Mouse (Mus musculus) heart, embryonic 13.5 days (tissue): Measurements from ENCODE around the gene Asb6. TPM values are rescaled to one million over a fixed set of nuclear protein-coding genes. Genes with fewer than 3 reads are reported as not detected.

Experiments
- ATAC-seq: fragments of 200-750 bp; cut with Nextera tagmentation; 2 replicates; pipeline ENCODE4 v1.8.0; 2017; ENCODE audit warnings: moderate TSS enrichment; ENCODE audit not compliant: insufficient number of reproducible peaks, low FRiP score, low TSS enrichment; ENCODE audit errors: extremely low read depth
- H3K27ac ChIP-seq: fragments of 300-500 bp; sonication (generic); replicated peaks from 2 replicates; pipeline ENCODE4 v1.5.1; 2015; ENCODE audit warnings: moderate library complexity, mild to moderate bottlenecking, inconsistent platforms
- H3K27me3 ChIP-seq: fragments of 300-500 bp; sonication (generic); replicated peaks from 2 replicates; pipeline ENCODE4 v1.6.1; 2015; ENCODE audit warnings: mild to moderate bottlenecking, inconsistent platforms
- H3K36me3 ChIP-seq: fragments of 300-500 bp; sonication (generic); 2 replicates; pipeline ENCODE4 v1.6.1; 2015; ENCODE audit warnings: mild to moderate bottlenecking, inconsistent platforms
- H3K4me1 ChIP-seq: fragments of 300-500 bp; sonication (generic); 2 replicates; pipeline ENCODE4 v1.6.1; 2015; ENCODE audit warnings: inconsistent platforms
- H3K4me2 ChIP-seq: fragments of 300-500 bp; sonication (generic); 2 replicates; pipeline ENCODE4 v1.6.1; 2015; ENCODE audit warnings: inconsistent platforms, mild to moderate bottlenecking, moderate library complexity
- H3K4me3 ChIP-seq: fragments of 300-500 bp; sonication (generic); 2 replicates; pipeline ENCODE4 v1.5.1; 2015; ENCODE audit warnings: moderate library complexity, mild to moderate bottlenecking, inconsistent platforms
- H3K9ac ChIP-seq: fragments of 300-500 bp; sonication (generic); 2 replicates; pipeline ENCODE4 v1.6.1; 2015; ENCODE audit warnings: inconsistent platforms, mild to moderate bottlenecking, moderate library complexity
- H3K9me3 ChIP-seq: fragments of 300-500 bp; sonication (generic); 2 replicates; pipeline ENCODE4 v1.6.1; 2016; ENCODE audit warnings: inconsistent platforms
- WGBS: fragments of 180-500 bp; shearing (Covaris S2); methylation state at CpG from one replicate; pipeline ENCODE4 v1.1.7; 2015; ENCODE audit warnings: mixed read lengths; 5-methylcytosine and 5-hydroxymethylcytosine counted together
- polyA plus RNA-seq: library from polyadenylated mRNA; unstranded; fragments of >200 nt; fragmentation: Nextera tagmentation; extraction: Ambion mirVana; gene quantifications from 2 replicates; pipeline ENCODE4 v1.2.1, GENCODE M21; 2015

The Asb6 gene
- polyA plus RNA-seq, 1 experiment from 2014 or later, result 20.0 TPM

DNA sequence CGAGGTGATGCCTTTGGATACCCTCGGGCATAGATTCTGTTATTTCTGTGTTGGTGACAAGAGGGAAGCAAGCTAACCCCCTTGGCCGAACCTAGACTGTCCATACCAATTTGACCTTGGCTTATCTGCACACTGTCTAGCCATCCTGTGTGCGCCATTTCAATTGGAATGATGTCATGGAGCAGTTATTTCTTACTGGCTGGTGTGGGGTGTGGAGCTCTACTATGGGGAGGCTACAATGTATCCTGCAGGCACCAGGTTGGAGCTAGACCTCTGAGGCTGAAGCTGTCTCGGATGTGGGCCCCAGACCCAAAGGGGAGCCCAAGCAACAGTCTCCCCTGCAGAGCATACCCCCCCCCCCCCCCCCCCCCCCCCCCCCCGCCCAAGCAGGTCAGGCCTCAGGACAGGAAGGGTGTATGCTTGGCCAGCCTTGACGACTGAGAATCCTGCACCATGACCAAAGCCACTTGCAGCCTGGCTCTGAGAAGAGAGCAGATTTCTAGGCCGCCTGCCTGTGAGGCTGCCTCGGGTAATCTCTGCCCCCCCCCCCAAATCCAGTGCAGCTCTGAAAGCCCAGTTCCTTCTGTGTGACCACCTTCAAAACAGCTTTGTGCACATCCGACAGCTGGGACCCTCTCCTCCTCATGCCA, 4.4 kb upstream of the Asb6 start, which contains the start of gene Prrx2:
Gene Prrx2, plus strand, starts transcription at position 600 of the 650 bp plus-strand sequence.
- Histone ChIP-seq H3K9ac (peak within 1 kb of the TSS; percentile 56; the same call in 1 of the 2 replicates), H3K4me1 (peaks cover 43% of the 10 kb centered on the region), H3K4me3 (no peak within 1 kb of the TSS), H3K27ac (peak within 1 kb of the TSS; percentile 80), H3K9me3 (no peaks in the 10 kb centered on the region), H3K4me2 (no peak within 1 kb of the TSS), H3K27me3 (no peaks in the 10 kb centered on the region), H3K36me3 (no peaks in the 10 kb centered on the region)
- no peak for ATAC-seq
- 45% methylated on average over 8 of the region's 10 CpGs for WGBS

DNA sequence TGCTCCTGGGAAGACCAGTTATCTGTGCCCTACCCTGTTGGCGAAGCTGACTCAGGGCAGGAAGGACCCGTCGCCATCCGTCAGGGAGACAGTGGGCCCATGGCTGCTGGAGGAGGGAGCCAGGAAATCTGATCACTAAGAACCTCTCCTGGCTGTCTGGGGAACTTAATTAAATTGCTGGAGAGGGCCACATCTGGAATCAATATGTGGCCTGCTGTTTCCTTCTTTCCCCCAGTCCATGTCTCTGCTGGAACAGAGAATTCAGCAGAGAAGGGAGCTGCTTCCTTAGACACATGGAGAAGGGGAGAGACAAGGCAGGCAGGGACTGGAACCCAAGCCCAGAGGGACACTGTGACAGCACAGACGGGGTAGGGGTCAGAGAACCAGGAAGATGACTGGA, 3.5 kb upstream of the Asb6 start:
- Histone ChIP-seq H3K4me2 (no peak overlapping the region), H3K9ac (0 out of 2 replicates have a peak overlapping the region, but pooled peaks have one; percentile 19), H3K4me3 (no peak overlapping the region), H3K27ac (peak overlapping the region; percentile 75), H3K36me3 (no peaks in the 10 kb centered on the region), H3K4me1 (peaks cover 44% of the 10 kb centered on the region), H3K9me3 (no peaks in the 10 kb centered on the region), H3K27me3 (no peaks in the 10 kb centered on the region)
- no peak for ATAC-seq
- 59% methylated on average over 5 of the region's 5 CpGs for WGBS

DNA sequence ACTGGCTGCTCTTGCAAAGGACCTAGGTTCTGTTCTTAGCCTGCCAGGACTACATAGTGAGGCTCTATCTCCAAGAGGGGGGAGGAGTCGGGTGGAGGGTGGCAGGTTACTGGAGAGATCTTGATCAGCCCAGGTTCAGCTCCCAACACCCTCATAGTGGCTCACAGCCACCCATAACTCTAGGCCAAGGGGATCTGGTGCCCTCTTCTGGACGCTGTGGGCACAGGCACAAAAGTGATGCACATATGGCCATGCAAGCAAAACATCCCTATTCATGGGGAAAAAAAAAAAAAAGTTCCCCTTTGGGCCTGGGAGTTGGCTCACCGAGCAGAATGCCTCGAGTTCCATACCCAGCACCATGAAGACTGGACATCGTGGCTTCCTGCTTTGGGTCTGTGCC, 818 bp downstream of the Asb6 start:
- Histone ChIP-seq H3K4me1 (peaks cover 32% of the 10 kb centered on the region), H3K27me3 (no peaks in the 10 kb centered on the region), H3K9me3 (no peaks in the 10 kb centered on the region), H3K4me2 (no peak overlapping the region), H3K9ac (no peak overlapping the region), H3K27ac (no peak overlapping the region), H3K36me3 (peaks cover 24% of the 10 kb centered on the region), H3K4me3 (no peak overlapping the region)
- no peak for ATAC-seq
- WGBS, result 38% methylated on average over 5 of the region's 5 CpGs

DNA sequence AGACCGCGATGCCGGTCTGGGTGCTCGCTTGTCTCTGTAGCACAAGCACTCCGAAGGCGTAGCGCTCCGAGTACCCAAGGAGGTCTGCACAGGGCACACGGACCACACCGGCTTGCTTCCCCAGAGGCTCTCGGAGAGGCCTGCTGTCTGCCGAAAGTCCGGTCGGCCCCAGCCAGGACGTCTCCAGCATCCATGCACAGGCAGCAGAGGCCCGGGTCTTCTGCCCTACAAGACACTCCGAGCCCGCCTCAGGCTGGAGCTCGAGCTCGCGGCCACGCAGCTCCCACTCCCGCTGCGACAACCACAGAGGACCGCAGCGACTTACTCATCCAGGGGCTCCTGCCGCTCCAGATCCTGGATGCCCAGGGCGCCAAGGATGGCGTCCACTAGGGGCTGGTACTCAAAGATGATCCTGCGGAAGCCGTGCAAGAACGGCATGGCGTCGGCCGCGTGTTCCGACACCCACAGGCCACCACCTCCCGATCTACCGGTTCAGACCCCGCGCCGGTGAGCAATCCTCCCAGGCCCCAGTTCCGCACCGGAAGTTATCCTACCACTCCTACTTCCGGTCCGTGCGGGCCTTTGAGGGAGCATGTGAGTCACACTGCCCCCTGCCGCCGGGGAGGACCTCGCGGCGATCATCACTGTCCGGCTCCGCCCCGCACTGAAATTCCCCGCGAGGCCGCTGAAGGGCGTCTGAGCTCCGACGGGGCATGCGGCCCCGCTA, 2.2 kb downstream of the Asb6 start:
- Histone ChIP-seq H3K4me1 (peaks cover 31% of the 10 kb centered on the region), H3K9me3 (no peaks in the 10 kb centered on the region), H3K27me3 (no peaks in the 10 kb centered on the region), H3K27ac (peak overlapping the region; percentile 53), H3K36me3 (peaks cover 38% of the 10 kb centered on the region), H3K9ac (peak overlapping the region; percentile 87), H3K4me3 (peak overlapping the region; percentile 69), H3K4me2 (peak overlapping the region; percentile 80)
- WGBS, result under 1% methylated on average over 63 of the region's 63 CpGs
- peak; percentile 66 for ATAC-seq

DNA sequence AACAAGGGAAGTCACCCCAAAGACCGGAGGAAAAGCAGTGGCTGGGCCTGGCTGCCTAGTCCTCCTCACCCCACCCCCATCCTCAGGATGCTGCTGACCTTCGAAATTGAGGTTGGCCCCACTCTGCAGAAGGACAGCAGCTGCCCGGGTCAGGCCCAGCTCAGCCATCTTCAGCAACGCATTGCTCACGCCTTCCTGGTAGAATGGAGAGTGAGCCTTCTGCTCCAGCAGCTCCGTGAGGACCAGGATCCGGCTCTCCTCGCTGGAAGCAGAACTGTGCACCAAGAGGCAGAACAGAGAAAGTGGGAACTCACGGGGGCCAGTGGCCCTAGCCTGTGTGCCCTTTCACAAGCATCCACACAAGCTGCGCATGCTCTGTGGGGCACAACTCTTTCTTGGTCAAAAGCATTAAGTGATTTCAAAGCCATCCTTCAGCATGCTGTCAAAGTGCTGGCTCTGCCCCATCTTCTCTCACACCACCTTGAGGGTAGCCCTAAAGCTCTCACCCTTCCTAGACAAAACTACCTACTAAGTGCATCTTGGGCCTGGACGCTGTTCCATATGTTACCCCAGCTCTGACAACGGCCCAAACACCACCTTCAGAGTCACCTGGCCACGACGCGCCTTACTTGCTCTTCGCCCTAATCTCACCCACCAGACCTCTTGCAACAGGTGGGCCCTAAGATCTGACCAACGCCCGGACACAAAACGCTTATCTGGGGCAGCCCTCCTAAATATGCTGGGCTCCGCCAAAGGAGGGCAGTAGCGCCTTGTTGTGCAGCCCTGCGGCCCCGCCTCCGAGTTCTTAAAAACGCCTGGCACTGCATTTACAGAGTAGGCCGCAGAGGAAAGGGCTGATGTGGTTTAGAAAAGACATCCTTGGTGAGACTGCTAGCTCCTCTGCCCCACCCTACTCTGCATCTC, 3.0 kb downstream of the Asb6 start:
- no peaks in the 10 kb centered on the region for H3K27me3 ChIP-seq
- WGBS, result 29% methylated on average over 26 of the region's 26 CpGs
- H3K4me3 ChIP-seq, result peak overlapping the region; percentile 69
- peaks cover 31% of the 10 kb centered on the region for H3K4me1 ChIP-seq
- peak overlapping the region; percentile 87 for H3K9ac ChIP-seq
- peak overlapping the region; percentile 80 for H3K4me2 ChIP-seq
- H3K36me3 ChIP-seq, result peaks cover 46% of the 10 kb centered on the region
- no peaks in the 10 kb centered on the region for H3K9me3 ChIP-seq
- ATAC-seq, result 0 out of 2 replicates have a peak, but pooled peaks have one; percentile 23
- H3K27ac ChIP-seq, result peak overlapping the region; percentile 53

DNA sequence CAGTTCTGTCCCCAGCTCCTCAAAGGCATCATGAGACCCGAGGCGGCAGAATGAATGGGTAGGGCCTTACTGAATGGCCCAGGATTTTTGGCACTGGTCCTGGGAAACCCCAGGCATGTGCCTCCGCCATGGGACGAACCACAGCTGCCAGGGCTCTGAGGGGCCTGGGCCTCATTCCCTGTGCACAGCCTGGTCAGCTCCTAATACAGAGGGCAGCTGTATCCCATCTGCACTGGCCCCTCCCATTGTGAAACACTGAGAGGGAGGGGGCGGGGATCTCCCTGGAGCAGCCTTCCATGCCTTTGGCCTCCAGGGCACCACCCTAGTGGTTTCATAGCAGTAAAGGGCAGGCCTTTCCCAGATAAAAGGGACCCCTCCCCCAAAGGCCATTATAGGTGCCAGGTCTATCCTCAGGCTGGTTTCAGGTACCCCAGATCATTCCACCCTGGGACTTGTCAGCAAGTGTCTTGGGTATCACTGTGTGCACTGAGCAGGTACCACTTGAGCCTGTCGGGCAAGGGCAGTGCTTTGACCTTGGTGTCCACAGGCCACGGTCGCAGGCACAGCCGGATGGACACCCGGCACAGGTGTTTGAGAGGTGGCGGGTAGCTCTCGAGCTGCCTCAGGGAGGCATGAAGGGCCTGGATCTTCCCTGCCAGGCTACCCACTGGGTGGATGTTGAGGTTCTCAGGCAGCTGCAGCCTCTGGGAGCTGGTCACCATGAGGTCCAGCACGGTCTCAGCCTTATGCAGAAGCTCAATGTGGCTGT, 6.6 kb downstream of the Asb6 start:
- Histone ChIP-seq H3K4me2 (no peak overlapping the region), H3K4me1 (peaks cover 44% of the 10 kb centered on the region), H3K27me3 (no peaks in the 10 kb centered on the region), H3K27ac (peak overlapping the region; percentile 15; the same call in 1 of the 2 replicates), H3K4me3 (no peak overlapping the region), H3K9ac (peak overlapping the region; percentile 19; the same call in 1 of the 2 replicates), H3K36me3 (peaks cover 80% of the 10 kb centered on the region), H3K9me3 (no peaks in the 10 kb centered on the region; the same call in 1 of the 2 replicates)
- no peak for ATAC-seq
- 62% methylated on average over 13 of the region's 13 CpGs for WGBS

DNA sequence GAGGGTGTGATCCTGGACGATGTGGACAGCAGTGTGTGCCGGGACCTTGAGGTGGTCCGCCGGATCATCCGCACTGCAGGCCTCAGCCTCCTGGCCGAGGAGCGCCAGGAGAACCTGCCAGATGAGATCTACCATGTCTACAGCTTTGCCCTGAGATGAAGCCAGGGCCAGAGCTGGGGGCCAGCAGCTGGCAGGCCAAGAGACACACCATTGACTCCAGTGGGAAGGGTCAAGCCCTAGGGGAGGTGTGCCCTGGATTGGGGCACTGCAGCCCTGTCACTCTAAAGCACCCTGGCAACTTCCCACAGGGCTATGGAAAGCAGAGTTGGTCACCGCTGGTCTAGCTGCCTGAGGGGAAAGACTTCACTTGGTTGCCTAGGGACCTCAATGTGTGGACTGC, 7.7 kb downstream of the Asb6 start:
- Histone ChIP-seq H3K9me3 (no peaks in the 10 kb centered on the region; the same call in 1 of the 2 replicates), H3K4me2 (no peak overlapping the region), H3K4me1 (peaks cover 40% of the 10 kb centered on the region), H3K9ac (no peak overlapping the region), H3K4me3 (no peak overlapping the region), H3K27ac (no peak overlapping the region; the same call in 1 of the 2 replicates), H3K27me3 (no peaks in the 10 kb centered on the region), H3K36me3 (peaks cover 89% of the 10 kb centered on the region)
- no peak for ATAC-seq
- WGBS, result 93% methylated on average over 8 of the region's 8 CpGs

DNA sequence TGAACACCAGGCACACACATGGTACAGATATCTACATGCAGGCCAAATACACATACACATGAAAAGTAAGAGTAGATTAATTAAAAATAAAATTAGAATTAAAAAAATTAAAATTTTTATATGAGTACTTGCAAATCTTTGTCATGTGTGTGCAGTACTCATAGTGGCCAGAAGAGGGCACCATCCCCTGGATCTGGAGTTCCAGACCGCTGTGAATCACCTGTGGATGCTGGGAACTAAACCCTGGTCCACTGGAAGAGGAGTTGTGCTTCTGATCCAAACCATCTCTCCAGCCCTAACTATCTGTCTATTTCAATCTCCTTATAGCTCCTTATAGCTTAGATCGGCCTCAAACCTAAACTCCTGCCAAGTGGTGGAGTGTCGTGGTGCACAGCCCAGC, 9.1 kb downstream of the Asb6 start:
- no peak overlapping the region for H3K4me3 ChIP-seq
- H3K27me3 ChIP-seq, result no peaks in the 10 kb centered on the region
- ATAC-seq, result no peak
- no peak overlapping the region for H3K4me2 ChIP-seq
- H3K4me1 ChIP-seq, result peaks cover 30% of the 10 kb centered on the region
- H3K36me3 ChIP-seq, result peaks cover 93% of the 10 kb centered on the region
- WGBS, result 93% methylated on average over 3 of the region's 3 CpGs
- H3K27ac ChIP-seq, result no peak overlapping the region
- no peak overlapping the region for H3K9ac ChIP-seq
- H3K9me3 ChIP-seq, result no peaks in the 10 kb centered on the region; the same call in 1 of the 2 replicates

DNA sequence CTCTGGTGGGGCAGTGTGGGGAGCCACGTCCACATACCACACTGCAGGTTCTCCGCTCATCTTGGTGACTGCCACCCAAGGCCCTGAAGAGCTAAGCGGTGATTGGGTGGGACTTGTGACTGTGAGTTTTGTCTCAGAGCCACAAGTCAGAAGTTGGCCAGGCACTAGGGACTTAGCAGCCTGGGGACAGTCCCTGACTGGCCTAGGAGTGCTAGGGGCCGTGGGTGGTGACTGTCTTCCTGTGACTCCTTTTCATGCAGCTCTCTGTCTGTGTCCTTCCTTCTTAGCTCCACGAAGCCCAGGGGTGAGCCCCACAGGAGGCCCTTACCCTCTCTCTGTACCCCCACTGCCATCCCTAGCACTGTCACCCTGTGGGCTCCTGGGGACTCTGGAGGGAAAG, 10.3 kb downstream of the Asb6 start:
- Histone ChIP-seq H3K9me3 (no peaks in the 10 kb centered on the region; the same call in 1 of the 2 replicates), H3K36me3 (peaks cover 93% of the 10 kb centered on the region), H3K27ac (0 out of 2 replicates have a peak overlapping the region, but pooled peaks have one; percentile 32), H3K4me1 (peaks cover 30% of the 10 kb centered on the region), H3K27me3 (no peaks in the 10 kb centered on the region), H3K4me3 (no peak overlapping the region), H3K9ac (no peak overlapping the region), H3K4me2 (no peak overlapping the region)
- WGBS, result 88% methylated on average over 5 of the region's 5 CpGs
- no peak for ATAC-seq

DNA sequence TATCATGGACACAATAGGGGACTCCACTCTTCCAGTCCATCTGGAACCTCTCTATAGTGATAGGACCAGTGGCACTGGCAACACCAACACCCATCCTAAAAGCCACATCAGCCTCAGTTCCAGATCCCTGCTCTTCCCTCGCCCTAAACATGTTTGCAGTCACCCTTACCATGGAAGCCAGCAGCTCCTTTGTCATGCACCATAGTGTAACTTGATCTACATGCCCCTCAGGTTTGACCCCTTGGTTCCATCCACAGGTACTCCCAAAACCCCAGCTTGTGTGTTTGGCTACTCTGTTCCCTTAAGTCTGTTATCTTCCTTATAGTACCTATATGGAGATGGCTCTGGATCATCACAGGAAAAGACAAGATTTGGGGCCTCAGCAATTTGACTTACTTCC, 13.8 kb downstream of the Asb6 start:
- peaks cover 93% of the 10 kb centered on the region for H3K36me3 ChIP-seq
- H3K4me1 ChIP-seq, result peaks cover 19% of the 10 kb centered on the region
- H3K9me3 ChIP-seq, result no peaks in the 10 kb centered on the region; the same call in 1 of the 2 replicates
- no peak overlapping the region for H3K4me2 ChIP-seq
- no peak overlapping the region for H3K4me3 ChIP-seq
- no peak overlapping the region for H3K9ac ChIP-seq
- no peak overlapping the region for H3K27ac ChIP-seq
- 96% methylated on average over 1 of the region's 1 CpGs for WGBS
- no peaks in the 10 kb centered on the region for H3K27me3 ChIP-seq
- no peak for ATAC-seq
